Mouse (Mus musculus) adrenal gland, postnatal 25 days (tissue): Measurements from ENCODE around the gene Dram1. TPM values are rescaled to one million over a fixed set of nuclear protein-coding genes. Genes with fewer than 3 reads are reported as not detected.

Source experiments
- DNase-seq: peaks from one replicate; pipeline ENCODE4 v3.0.0; 2021; ENCODE audit warnings: mixed read lengths
- total RNA-seq: library from RNA; stranded (reverse); gene quantifications from 2 replicates; pipeline ENCODE4 v1.2.3, GENCODE M21; 2021

The Dram1 gene
- total RNA-seq, 1 experiment from 2014 or later, result 7.4 TPM

GRCm38 (mm10) chr10:88287261-88287660 is 91.6 kb downstream of the Dram1 start:
- DNase-seq, result no peak

- DNase-seq, result no peak
Measured at GRCm38 (mm10) chr10:88284343-88284990, 94.4 kb downstream of the Dram1 start.

DNA sequence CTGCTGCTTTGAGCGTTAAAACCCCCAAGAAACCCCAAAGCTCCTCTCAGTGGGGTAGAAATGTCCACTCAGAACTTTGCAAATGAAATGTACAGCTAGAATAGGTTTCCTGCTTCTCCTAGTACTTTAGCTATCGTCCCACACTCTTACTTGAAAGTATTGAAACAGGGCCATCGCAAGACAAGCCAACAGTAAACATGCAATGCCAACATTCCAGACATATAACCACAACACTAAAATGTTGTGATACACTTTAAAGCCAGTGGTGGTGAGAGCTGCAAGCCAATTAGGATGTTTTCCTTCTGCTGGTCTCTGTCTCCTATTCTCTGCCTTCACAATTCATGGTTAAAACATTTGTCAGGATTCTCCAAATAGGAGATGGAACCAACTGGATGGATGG is 97.2 kb downstream of the Dram1 start:
- DNase-seq, result no peak

- DNase-seq, result no peak
Measured at GRCm38 (mm10) chr10:88274045-88274444, 104.8 kb downstream of the Dram1 start.

Other genes with a start within 250 kb of the Dram1 start
- 1.6 and 2.2 TPM in 2 replicates for gene Parpbp, start 232.1 kb downstream of the Dram1 start, total RNA-seq
- 6.9 and 14.6 TPM in 2 replicates for gene Nup37, start 232.1 kb downstream of the Dram1 start, total RNA-seq
- 59.6 and 62.9 TPM in 2 replicates for gene Washc3, start 178.0 kb downstream of the Dram1 start, total RNA-seq
- gene Gnptab, start 52 bp upstream of the Dram1 start, total RNA-seq, result 29.8 and 38.2 TPM in 2 replicates
- gene Sycp3, start 80.5 kb upstream of the Dram1 start, total RNA-seq, result 0.94 and 2.8 TPM in 2 replicates
- gene Chpt1, start 125.0 kb upstream of the Dram1 start, total RNA-seq, result 269 and 271 TPM in 2 replicates
- gene Mybpc1, start 226.1 kb upstream of the Dram1 start, total RNA-seq, result 1.0 and 1.4 TPM in 2 replicates